Mouse (Mus musculus) midbrain, embryonic 11.5 days (tissue): ENCODE results near the gene Adat1. TPM values are rescaled to one million over a fixed set of nuclear protein-coding genes. Genes with fewer than 3 reads are reported as not detected.

Source experiments
- ATAC-seq: fragments of 200-750 bp; cut with Nextera tagmentation; 2 replicates; pipeline ENCODE4 v1.8.0; 2017; ENCODE audit warnings: moderate TSS enrichment, moderate library complexity; ENCODE audit not compliant: low FRiP score
- DNase-seq: peaks from one replicate; pipeline ENCODE4 v3.0.0; 2015; ENCODE audit warnings: low spot score; ENCODE audit errors: missing footprints
- H3K27ac ChIP-seq: fragments of 300-500 bp; sonication (generic); 2 replicates; pipeline ENCODE4 v1.5.1; 2014; ENCODE audit warnings: low read depth, low read length
- H3K27me3 ChIP-seq: fragments of 300-500 bp; sonication (generic); 2 replicates; pipeline ENCODE4 v1.6.1; 2014; ENCODE audit warnings: mild to moderate bottlenecking, low read length, moderate library complexity, mixed read lengths; ENCODE audit not compliant: control insufficient read depth, insufficient read depth
- H3K36me3 ChIP-seq: fragments of 300-500 bp; sonication (generic); 2 replicates; pipeline ENCODE4 v1.6.1; 2014; ENCODE audit warnings: mild to moderate bottlenecking, low read length, moderate library complexity, mixed read lengths; ENCODE audit not compliant: control insufficient read depth, insufficient read depth
- H3K4me1 ChIP-seq: fragments of 300-500 bp; sonication (generic); 2 replicates; pipeline ENCODE4 v1.6.1; 2014; ENCODE audit warnings: low read length; ENCODE audit not compliant: control insufficient read depth, insufficient read depth
- H3K4me2 ChIP-seq: fragments of 300-500 bp; sonication (generic); 2 replicates; pipeline ENCODE4 v1.6.1; 2014; ENCODE audit warnings: mild to moderate bottlenecking, moderate library complexity
- H3K4me3 ChIP-seq: fragments of 300-500 bp; sonication (generic); 2 replicates; pipeline ENCODE4 v1.5.1; 2014; ENCODE audit warnings: low read depth, low read length
- H3K9ac ChIP-seq: fragments of 300-500 bp; sonication (generic); 2 replicates; pipeline ENCODE4 v1.6.1; 2014; ENCODE audit warnings: low read length
- H3K9me3 ChIP-seq: fragments of 300-500 bp; sonication (generic); 2 replicates; pipeline ENCODE4 v1.6.1; 2016; ENCODE audit warnings: low read length; ENCODE audit not compliant: control insufficient read depth
- WGBS: fragments of 180-500 bp; shearing (Covaris S2); extraction: QIAGEN DNeasy Blood & Tissue Kit; methylation state at CpG from one replicate; pipeline ENCODE4 v1.1.7; 2014; 5-methylcytosine and 5-hydroxymethylcytosine counted together
- polyA plus RNA-seq: library from polyadenylated mRNA; unstranded; fragments of >200 nt; fragmentation: Nextera tagmentation; extraction: Ambion mirVana; gene quantifications from 2 replicates; pipeline ENCODE4 v1.2.1, GENCODE M21; 2014

Gene Adat1
- polyA plus RNA-seq = 9.1 and 11.8 TPM in 2 replicates

DNA sequence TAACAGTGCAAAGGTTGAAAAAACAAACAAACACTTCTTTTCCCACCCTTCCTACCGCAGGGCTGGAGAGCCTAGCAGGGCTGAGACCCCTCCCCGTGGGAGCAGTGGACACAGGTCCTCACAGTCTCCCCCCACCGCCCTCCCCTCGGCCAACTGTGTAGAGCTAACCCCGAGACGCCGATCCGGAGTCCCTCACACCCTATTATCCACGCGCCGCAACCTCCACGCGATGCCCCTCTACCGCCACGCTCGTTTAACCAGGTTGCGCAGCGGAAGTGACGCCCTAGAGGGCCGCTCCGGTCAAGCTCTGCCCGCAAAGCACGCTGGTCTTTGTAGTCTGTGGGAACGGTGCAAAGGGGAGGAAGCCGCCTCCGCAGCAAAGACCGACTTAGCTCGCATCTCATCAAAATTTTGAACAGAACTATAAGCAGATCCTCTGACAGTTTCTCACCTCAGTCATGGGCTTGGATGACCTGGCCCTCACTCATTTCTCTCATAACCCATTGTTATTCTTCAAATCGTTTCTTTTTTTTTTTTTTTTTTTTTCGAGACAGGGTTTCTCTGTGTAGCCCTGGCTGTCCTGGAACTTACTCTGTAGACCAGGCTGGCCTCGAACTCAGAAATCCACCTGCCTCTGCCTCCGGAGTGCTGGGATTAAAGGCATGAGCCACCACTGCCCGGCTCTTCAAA is at the start of gene Adat1:
Gene Adat1, minus strand, starts transcription at position 290 of the 690 bp plus-strand sequence.
- ATAC-seq (peak; percentile 95), DNase-seq (peak; percentile 99)
- H3K9me3 ChIP-seq = no peaks in the 10 kb centered on the region
- H3K27me3 ChIP-seq = no peaks in the 10 kb centered on the region
- peaks cover 22% of the 10 kb centered on the region for H3K36me3 ChIP-seq
- H3K4me3 ChIP-seq = peak within 1 kb of the TSS; percentile 78
- H3K4me2 ChIP-seq = peak within 1 kb of the TSS; percentile 58
- peak within 1 kb of the TSS; percentile 86 for H3K9ac ChIP-seq
- 3% methylated on average over 32 of the region's 33 CpGs for WGBS
- peaks cover 4% of the 10 kb centered on the region; the same call in 1 of the 2 replicates for H3K4me1 ChIP-seq
- H3K27ac ChIP-seq = no peak within 1 kb of the TSS

DNA sequence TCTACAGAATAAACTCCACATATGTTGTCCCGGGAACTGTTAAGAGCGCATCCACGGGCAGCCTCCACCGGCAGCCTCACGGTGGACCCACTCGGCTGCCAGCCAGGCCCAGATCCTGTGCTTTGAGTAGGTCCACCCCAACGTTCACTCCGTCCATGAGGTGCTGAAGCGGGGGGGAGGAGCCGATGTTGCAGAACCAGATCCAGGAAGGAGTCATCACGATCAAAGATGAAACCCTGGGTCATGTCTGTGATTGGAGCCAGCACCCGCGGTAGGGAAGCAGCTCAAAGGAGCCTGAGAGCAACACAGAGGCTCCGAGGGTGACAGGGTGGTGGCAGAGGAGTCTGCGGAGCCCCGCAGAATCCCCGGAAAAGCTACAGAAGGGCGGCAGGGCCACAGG is 45.4 kb upstream of the Adat1 start:
- H3K36me3 ChIP-seq = no peaks in the 10 kb centered on the region
- no peak overlapping the region for H3K9ac ChIP-seq
- H3K4me1 ChIP-seq = no peaks in the 10 kb centered on the region
- no peaks in the 10 kb centered on the region for H3K27me3 ChIP-seq
- ATAC-seq (no peak), DNase-seq (no peak)
- H3K27ac ChIP-seq = no peak overlapping the region
- H3K9me3 ChIP-seq = no peaks in the 10 kb centered on the region
- 86% methylated on average over 18 of the region's 18 CpGs for WGBS
- H3K4me2 ChIP-seq = no peak overlapping the region
- H3K4me3 ChIP-seq = no peak overlapping the region

DNA sequence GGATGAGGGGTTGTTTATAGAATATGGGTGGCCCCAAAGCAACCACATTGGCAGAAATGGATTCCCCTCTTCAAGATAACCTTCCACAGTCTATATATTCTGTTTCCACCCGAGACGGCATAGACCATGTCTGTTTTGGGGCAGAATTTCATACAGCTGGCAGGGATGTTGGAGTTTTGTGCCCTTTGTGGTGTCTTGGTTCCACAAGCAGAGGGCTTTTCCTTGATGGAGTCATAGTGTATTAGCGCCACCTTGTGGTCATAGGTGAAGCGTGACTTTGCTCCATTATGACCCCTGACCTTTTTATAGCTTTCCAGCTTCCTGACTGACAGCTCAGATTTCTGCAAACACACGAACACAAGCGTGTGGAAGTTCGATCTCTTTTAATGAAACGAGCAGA is 42.5 kb upstream of the Adat1 start:
- Histone ChIP-seq H3K4me2 (no peak overlapping the region), H3K36me3 (no peaks in the 10 kb centered on the region), H3K27me3 (no peaks in the 10 kb centered on the region), H3K9me3 (no peaks in the 10 kb centered on the region), H3K4me3 (no peak overlapping the region), H3K4me1 (no peaks in the 10 kb centered on the region), H3K9ac (no peak overlapping the region), H3K27ac (no peak overlapping the region)
- DNase-seq (peak; percentile 94), ATAC-seq (peak; percentile 30; the same call in 1 of the 2 replicates)
- 17% methylated on average over 8 of the region's 8 CpGs for WGBS

DNA sequence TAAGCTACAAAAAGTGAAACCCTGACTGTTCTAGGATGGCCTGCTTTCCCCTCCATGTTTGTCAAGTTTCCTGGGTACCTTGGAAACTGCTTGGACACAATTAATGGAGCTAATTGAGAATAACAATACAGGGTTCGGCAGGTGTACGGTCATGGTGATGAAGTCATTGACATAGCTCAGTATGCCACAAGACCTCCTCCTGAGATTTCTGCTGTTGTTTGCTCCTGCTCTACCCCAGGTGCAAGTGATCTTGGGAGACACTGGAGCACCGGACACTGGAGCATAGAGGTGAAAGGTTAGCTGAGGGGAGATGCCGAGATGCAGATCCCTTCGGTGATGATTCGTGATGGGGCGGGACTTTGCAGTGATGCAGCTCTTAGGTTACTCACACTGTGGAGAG is 41.0 kb upstream of the Adat1 start:
- no peak for ATAC-seq
- Histone ChIP-seq H3K4me2 (no peak overlapping the region), H3K4me1 (no peaks in the 10 kb centered on the region), H3K4me3 (no peak overlapping the region), H3K36me3 (no peaks in the 10 kb centered on the region), H3K27me3 (no peaks in the 10 kb centered on the region), H3K9ac (no peak overlapping the region), H3K27ac (no peak overlapping the region), H3K9me3 (no peaks in the 10 kb centered on the region)
- WGBS = 53% methylated on average over 7 of the region's 7 CpGs
- DNase-seq = no peak

DNA sequence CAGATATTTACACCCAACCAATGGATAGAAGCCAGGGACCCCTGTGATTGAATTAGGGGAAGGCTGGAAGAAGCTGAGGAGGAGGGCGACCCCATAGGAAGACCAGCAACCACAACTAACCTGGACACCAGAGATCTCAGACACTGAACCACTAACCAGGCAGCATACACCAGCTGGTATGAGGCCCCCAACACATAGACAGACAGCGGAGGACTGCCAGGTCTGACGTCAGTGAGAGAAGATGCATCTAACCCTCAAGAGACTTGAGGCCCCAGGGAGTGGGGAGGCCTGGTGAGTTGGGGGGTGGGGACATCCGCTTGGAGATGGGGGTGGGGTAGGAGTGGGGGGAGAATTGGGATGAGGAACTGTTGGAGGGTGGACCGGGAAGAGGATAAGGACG is 38.6 kb upstream of the Adat1 start:
- Histone ChIP-seq H3K4me2 (no peak overlapping the region), H3K4me1 (no peaks in the 10 kb centered on the region), H3K4me3 (no peak overlapping the region), H3K27ac (no peak overlapping the region), H3K9me3 (no peaks in the 10 kb centered on the region), H3K27me3 (no peaks in the 10 kb centered on the region), H3K36me3 (no peaks in the 10 kb centered on the region), H3K9ac (no peak overlapping the region)
- ATAC-seq (no peak), DNase-seq (no peak)
- WGBS = 51% methylated on average over 6 of the region's 6 CpGs

DNA sequence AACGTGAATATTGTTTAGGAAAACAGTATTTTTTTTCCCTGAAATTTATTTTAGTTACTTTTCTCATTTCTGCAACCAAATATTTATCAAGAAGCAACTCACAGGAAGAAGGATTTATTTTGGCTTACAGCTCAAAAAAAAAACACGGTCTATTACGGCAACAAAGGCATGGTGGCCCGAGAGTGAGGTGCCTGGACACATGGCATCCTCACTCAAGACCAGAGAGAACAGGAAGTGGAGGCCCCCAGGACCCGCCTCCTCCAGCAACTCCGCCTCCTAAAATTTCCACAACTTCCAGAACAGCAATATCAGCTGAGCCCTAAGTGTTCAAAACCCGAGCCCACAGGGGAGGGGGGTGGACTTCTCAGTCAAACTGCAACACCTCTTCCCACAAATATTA is 37.4 kb upstream of the Adat1 start:
- Histone ChIP-seq H3K9ac (no peak overlapping the region), H3K4me1 (no peaks in the 10 kb centered on the region), H3K9me3 (no peaks in the 10 kb centered on the region), H3K36me3 (no peaks in the 10 kb centered on the region), H3K27ac (no peak overlapping the region), H3K4me3 (no peak overlapping the region), H3K4me2 (no peak overlapping the region), H3K27me3 (no peaks in the 10 kb centered on the region)
- DNase-seq (no peak), ATAC-seq (no peak)
- WGBS = 89% methylated on average over 7 of the region's 7 CpGs

DNA sequence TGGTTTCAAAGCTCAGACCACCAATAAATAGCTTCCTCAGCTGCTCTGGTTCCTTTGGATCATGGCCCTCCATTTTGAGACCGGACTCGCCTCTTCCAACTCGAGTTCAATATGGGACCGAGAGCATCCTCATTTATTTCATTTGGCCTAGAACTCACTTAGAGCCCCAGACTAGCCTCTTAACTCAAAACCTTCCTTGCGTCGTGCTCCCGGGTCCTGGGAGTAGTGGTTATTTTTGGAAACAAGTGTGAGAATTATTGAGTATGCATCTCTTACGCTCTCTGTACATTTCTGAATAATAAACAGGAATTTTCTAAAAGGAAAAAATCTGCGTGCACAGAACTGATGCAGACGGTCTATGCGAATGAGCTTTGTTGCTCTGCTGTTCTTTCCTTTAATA is 22.8 kb upstream of the Adat1 start, which contains the start of gene Gm6793:
Gene Gm6793, minus strand, starts transcription at position 101 of the 400 bp plus-strand sequence.
- no peak for ATAC-seq
- WGBS = 95% methylated on average over 11 of the region's 11 CpGs

DNA sequence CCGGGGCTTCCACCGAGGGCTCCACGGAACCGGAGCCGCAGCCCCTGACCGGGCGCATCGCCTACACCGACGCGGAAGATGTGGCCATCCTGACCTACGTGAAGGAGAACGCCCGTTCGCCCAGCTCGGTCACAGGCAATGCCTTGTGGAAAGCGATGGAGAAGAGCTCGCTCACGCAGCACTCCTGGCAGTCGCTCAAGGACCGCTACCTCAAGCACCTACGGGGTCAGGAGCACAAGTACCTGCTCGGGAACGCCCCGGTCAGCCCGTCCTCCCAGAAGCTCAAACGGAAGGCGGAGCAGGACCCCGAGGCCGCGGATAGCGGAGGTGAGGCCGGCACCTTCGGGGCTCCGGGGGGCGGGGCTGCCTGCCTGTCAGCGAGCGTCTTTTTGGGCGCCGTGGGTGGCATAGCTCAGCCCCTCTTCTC is 19.7 kb upstream of the Adat1 start:
- Histone ChIP-seq H3K36me3 (no peaks in the 10 kb centered on the region; the same call in 1 of the 2 replicates), H3K4me3 (peak overlapping the region; percentile 92), H3K4me2 (peak overlapping the region; percentile 97), H3K9ac (peak overlapping the region; percentile 86), H3K9me3 (no peaks in the 10 kb centered on the region), H3K4me1 (peaks cover 14% of the 10 kb centered on the region), H3K27me3 (no peaks in the 10 kb centered on the region), H3K27ac (peak overlapping the region; percentile 40; the same call in 1 of the 2 replicates)
- DNase-seq (no peak), ATAC-seq (peak; percentile 40)
- WGBS = under 1% methylated on average over 40 of the region's 40 CpGs

More for the DNA sequence above, 22.8 kb upstream of the Adat1 start, which contains the start of gene Gm6793:
- H3K9ac ChIP-seq = no peak within 1 kb of the TSS
- no peak within 1 kb of the TSS for H3K4me3 ChIP-seq
- no peak within 1 kb of the TSS for H3K4me2 ChIP-seq
- no peaks in the 10 kb centered on the region for H3K9me3 ChIP-seq
- H3K27ac ChIP-seq = no peak within 1 kb of the TSS
- no peaks in the 10 kb centered on the region for H3K27me3 ChIP-seq
- no peak for DNase-seq
- peaks cover 14% of the 10 kb centered on the region for H3K4me1 ChIP-seq
- peaks cover 9% of the 10 kb centered on the region for H3K36me3 ChIP-seq

DNA sequence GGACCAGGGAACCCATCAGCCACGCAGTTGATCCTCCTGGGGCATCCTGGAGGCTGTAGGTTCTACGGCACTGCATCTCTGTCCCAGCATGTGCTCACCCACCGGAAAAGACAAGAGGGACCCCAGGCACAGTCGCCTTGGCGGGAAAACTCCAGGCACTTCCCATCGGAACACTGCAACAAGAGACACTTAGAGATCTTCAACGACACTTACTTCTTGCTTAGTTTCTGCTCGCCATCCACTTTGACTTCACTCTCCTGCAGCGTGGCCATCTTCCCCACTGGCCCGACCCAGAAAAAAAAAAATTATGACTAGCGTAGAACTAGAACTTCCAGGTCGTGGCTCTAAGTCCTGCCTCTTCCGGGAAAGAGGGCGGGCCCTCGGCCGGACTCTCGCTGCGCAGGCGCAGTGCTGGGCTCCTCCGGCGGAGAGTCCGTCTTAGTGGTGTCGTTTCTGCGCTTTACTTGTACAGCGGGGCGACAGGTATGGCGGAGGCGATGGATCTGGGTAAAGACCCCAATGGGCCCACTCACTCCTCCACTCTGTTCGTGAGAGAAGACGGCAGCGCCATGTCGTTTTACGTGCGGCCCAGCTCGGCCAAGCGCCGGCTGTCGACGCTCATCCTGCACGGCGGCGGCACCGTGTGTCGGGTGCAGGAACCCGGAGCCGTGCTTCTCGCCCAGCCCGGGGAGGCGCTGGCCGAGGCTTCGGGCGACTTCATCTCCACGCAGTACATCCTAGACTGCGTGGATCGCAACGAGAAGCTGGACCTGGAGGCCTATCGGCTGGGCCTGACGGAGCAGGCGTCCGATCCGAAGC is 19.1 kb upstream of the Adat1 start, which contains the start of the genes Kars and Terf2ip:
Gene Kars, minus strand, starts transcription at position 327 of the 819 bp plus-strand sequence.
Gene Terf2ip, plus strand, starts transcription at position 402 of the 819 bp plus-strand sequence.
- Histone ChIP-seq H3K4me2 (peak within 1 kb of the TSS; percentile 97), H3K4me1 (peaks cover 14% of the 10 kb centered on the region), H3K27me3 (no peaks in the 10 kb centered on the region), H3K27ac (peak within 1 kb of the TSS; percentile 40; the same call in 1 of the 2 replicates), H3K9ac (peak within 1 kb of the TSS; percentile 86), H3K4me3 (peak within 1 kb of the TSS; percentile 92), H3K36me3 (no peaks in the 10 kb centered on the region; the same call in 1 of the 2 replicates), H3K9me3 (no peaks in the 10 kb centered on the region)
- DNase-seq = peak; percentile 98
- WGBS = under 1% methylated on average over 61 of the region's 61 CpGs
- ATAC-seq = peak; percentile 94
